Mouse (Mus musculus): Measurements from ENCODE around the gene Efnb2. TPM values are rescaled to one million over a fixed set of nuclear protein-coding genes. Genes with fewer than 3 reads are reported as not detected.

Efnb2 gene
- total RNA-seq, 2 experiments from 2014 or later, result 34.2 to 41.3 TPM

GRCm38 (mm10) chr8:8656578-8657441 lies 4.2 kb downstream of the Efnb2 start:
- no peak for DNase-seq (ENCODE audit: low spot score in 2 of 2)

GRCm38 (mm10) chr8:8655346-8656340 lies 5.4 kb downstream of the Efnb2 start:
- no peak for DNase-seq (ENCODE audit: low spot score in 2 of 2)

GRCm38 (mm10) chr8:8653906-8654489 lies 7.0 kb downstream of the Efnb2 start:
- no peak for DNase-seq (ENCODE audit: low spot score in 2 of 2)

GRCm38 (mm10) chr8:8653343-8653742 lies 7.7 kb downstream of the Efnb2 start:
- DNase-seq (ENCODE audit: low spot score in 2 of 2), result no peak

GRCm38 (mm10) chr8:8652388-8652787 lies 8.7 kb downstream of the Efnb2 start:
- no peak for DNase-seq (ENCODE audit: low spot score in 2 of 2)

GRCm38 (mm10) chr8:8649944-8650343 lies 11.1 kb downstream of the Efnb2 start:
- no peak for DNase-seq (ENCODE audit: low spot score in 2 of 2)

- no peak for DNase-seq (ENCODE audit: low spot score in 2 of 2)
Measured at GRCm38 (mm10) chr8:8649536-8649935, 11.5 kb downstream of the Efnb2 start.

- no peak for DNase-seq (ENCODE audit: low spot score in 2 of 2)
Measured at GRCm38 (mm10) chr8:8648686-8649085, 12.4 kb downstream of the Efnb2 start.

- no peak for DNase-seq (ENCODE audit: low spot score in 2 of 2)
Measured at GRCm38 (mm10) chr8:8647824-8648223, 13.2 kb downstream of the Efnb2 start.

- no peak for DNase-seq (ENCODE audit: low spot score in 2 of 2)
Measured at GRCm38 (mm10) chr8:8647319-8647718, 13.7 kb downstream of the Efnb2 start.

GRCm38 (mm10) chr8:8644160-8644915 lies 16.7 kb downstream of the Efnb2 start:
- DNase-seq (ENCODE audit: low spot score in 2 of 2), result no peak

GRCm38 (mm10) chr8:8640264-8640588 lies 20.8 kb downstream of the Efnb2 start:
- DNase-seq (ENCODE audit: low spot score in 2 of 2), result no peak

GRCm38 (mm10) chr8:8639569-8640263 lies 21.3 kb downstream of the Efnb2 start:
- no peak for DNase-seq (ENCODE audit: low spot score in 2 of 2)

- DNase-seq (ENCODE audit: low spot score in 2 of 2), result no peak
Measured at GRCm38 (mm10) chr8:8631394-8631793, 29.6 kb downstream of the Efnb2 start.

GRCm38 (mm10) chr8:8624017-8624416 lies 37.0 kb downstream of the Efnb2 start:
- no peak for DNase-seq (ENCODE audit: low spot score in 2 of 2)

GRCm38 (mm10) chr8:8623486-8623885 lies 37.6 kb downstream of the Efnb2 start:
- no peak for DNase-seq (ENCODE audit: low spot score in 2 of 2)

- no peak for DNase-seq (ENCODE audit: low spot score in 2 of 2)
Measured at GRCm38 (mm10) chr8:8622476-8622875, 38.6 kb downstream of the Efnb2 start.

GRCm38 (mm10) chr8:8622031-8622430 lies 39.0 kb downstream of the Efnb2 start:
- no peak for DNase-seq (ENCODE audit: low spot score in 2 of 2)

GRCm38 (mm10) chr8:8621236-8621917 lies 39.7 kb downstream of the Efnb2 start:
- DNase-seq (ENCODE audit: low spot score in 2 of 2), result no peak

GRCm38 (mm10) chr8:8620536-8620935 lies 40.5 kb downstream of the Efnb2 start:
- DNase-seq (ENCODE audit: low spot score in 2 of 2), result no peak

Data from adrenal gland, postnatal 4 days (tissue).